Mouse (Mus musculus) C2C12 (cell line): ENCODE results near the gene Eif4g1. TPM values are rescaled to one million over a fixed set of nuclear protein-coding genes. Genes with fewer than 3 reads are reported as not detected.

Experiments used
- H3K27me3 ChIP-seq: one replicate; pipeline ENCODE4 v1.6.1; 2011; ENCODE audit not compliant: control insufficient read depth, insufficient read depth, insufficient read length
- H3K36me3 ChIP-seq: one replicate; pipeline ENCODE4 v1.6.1; 2011; ENCODE audit not compliant: control insufficient read depth, insufficient read depth
- H3K4me3 ChIP-seq: one replicate; pipeline ENCODE4 v1.5.1; 2011; ENCODE audit warnings: mild to moderate bottlenecking, control low read depth; ENCODE audit not compliant: poor library complexity, insufficient read depth, severe bottlenecking
- H3K79me2 ChIP-seq: one replicate; pipeline ENCODE4 v1.6.1; 2011; ENCODE audit not compliant: control insufficient read depth, insufficient read depth
- H3K79me3 ChIP-seq: one replicate; pipeline ENCODE4 v1.6.1; 2011; ENCODE audit warnings: low read depth, control low read depth
- H3ac ChIP-seq: one replicate; pipeline ENCODE3; 2011; ENCODE audit warnings: low read depth; ENCODE audit not compliant: control insufficient read depth, insufficient read length
- CEBPB ChIP-seq: IDR thresholded peaks from one replicate; pipeline ENCODE4 v1.6.1; 2011; ENCODE audit warnings: low read depth, mild to moderate bottlenecking, control low read depth, moderate library complexity
- CTCF ChIP-seq: IDR thresholded peaks from one replicate; pipeline ENCODE4 v1.5.1; 2011; ENCODE audit not compliant: control insufficient read depth, insufficient read depth, insufficient read length
- FOSL1 ChIP-seq: IDR thresholded peaks from one replicate; pipeline ENCODE4 v1.8.0; 2011; ENCODE audit warnings: mild to moderate bottlenecking, low read length; ENCODE audit not compliant: poor library complexity, insufficient read depth, severe bottlenecking
- MAX ChIP-seq: IDR thresholded peaks from one replicate; pipeline ENCODE4 v1.6.1; 2011; ENCODE audit warnings: mild to moderate bottlenecking, control low read depth
- MYOD1 ChIP-seq: IDR thresholded peaks from one replicate; pipeline ENCODE4 v1.6.1; 2011; ENCODE audit warnings: low read depth; ENCODE audit not compliant: control insufficient read depth, insufficient read length
- MYOG ChIP-seq: IDR thresholded peaks from one replicate; pipeline ENCODE4 v1.6.1; 2011; ENCODE audit not compliant: control insufficient read depth, insufficient read length; ENCODE audit errors: extremely low read depth
- USF1 ChIP-seq: IDR thresholded peaks from one replicate; pipeline ENCODE4 v1.6.1; 2011; ENCODE audit warnings: low read depth, mild to moderate bottlenecking, control low read depth, moderate library complexity
- polyA plus RNA-seq: library from polyadenylated mRNA; unstranded; fragments of >200 nt; fragmentation: generic; extraction: Trizol; gene quantifications from one replicate; pipeline ENCODE4 v1.2.1, GENCODE M21; 2012; ENCODE audit warnings: missing spikeins

The Eif4g1 gene
- polyA plus RNA-seq, 1 experiment, result 342 TPM

DNA sequence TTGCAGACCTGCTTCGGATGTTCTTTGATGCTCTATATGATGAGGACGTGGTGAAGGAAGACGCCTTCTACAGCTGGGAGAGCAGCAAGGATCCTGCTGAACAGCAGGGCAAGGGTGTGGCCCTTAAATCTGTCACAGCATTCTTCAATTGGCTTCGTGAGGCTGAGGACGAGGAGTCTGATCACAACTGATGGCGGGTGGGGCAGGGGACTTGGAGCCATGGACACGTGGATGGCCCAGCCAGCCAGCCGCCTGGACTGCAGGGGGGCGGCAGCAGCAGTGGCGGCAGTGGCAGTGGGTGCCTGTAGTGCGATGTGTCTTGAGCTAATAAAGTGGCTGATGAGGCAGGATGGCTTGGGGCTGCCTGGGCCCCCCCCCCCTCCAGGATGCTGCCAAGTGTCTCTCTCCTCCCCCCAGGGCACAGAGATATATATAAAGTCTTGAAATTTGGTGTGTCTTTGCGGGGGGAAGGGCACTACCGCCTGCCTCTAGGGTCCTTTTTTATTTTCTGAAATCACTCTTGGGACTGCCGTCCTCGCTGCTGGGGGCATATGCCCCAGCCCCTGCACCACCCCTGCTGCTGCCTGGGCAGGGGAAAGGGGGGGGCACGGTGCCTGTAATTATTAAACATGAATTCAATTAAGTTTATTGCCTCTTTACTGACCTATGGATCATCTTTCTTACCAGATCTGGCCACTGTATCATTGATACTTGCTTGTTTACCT lies 24.3 kb downstream of the Eif4g1 start:
- Histone ChIP-seq H3K36me3 (peaks cover 59% of the 10 kb centered on the region), H3K79me3 (no peaks in the 10 kb centered on the region), H3K79me2 (no peaks in the 10 kb centered on the region), H3ac (no peak overlapping the region), H3K27me3 (no peaks in the 10 kb centered on the region), H3K4me3 (no peak overlapping the region)
- TF ChIP-seq CEBPB, result no peak
- TF ChIP-seq MYOD1, result no peak

DNA sequence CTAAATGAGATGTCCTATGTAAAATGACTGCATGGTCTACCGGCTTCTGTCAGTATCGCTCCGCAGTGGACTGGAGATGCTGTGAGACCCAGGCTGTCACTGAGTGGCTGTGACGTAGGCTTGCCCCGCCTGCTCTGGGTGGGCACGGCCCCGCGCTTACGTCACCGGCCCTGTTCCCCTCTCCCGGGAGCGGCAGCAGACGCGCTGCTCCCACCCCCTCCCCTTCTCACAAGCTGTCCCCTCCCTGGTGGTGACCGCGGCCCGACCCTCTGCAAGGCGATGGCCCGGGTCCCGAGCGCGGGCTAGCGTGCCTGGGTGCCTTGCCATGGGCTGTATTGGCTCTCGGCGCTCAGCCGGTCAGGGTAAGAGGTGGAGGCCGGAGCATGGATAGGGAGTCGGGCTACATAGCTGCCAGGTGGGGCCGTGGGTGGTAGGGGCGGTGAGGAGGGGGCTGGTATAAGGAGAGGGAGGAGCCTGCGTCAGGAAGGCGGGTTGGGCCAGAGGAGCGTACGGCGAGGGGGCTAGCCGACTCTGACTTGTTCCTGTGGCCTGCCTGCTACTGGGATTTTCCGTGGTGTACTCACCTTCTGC lies 25.1 kb downstream of the Eif4g1 start, which contains the start of gene Fam131a:
Gene Fam131a (plus strand): TSS at position 131 of the 591 bp plus-strand sequence.
- Histone ChIP-seq H3K79me2 (no peaks in the 10 kb centered on the region), H3K27me3 (no peaks in the 10 kb centered on the region), H3ac (no peak within 1 kb of the TSS), H3K4me3 (no peak within 1 kb of the TSS), H3K79me3 (no peaks in the 10 kb centered on the region), H3K36me3 (peaks cover 51% of the 10 kb centered on the region)
- TF ChIP-seq MYOG (no peak), CEBPB (no peak), MYOD1 (no peak), MAX (no peak), USF1 (no peak), CTCF (no peak), FOSL1 (no peak)

GRCm38 (mm10) chr16:20694781-20695180 lies 26.7 kb downstream of the Eif4g1 start:
- no peaks in the 10 kb centered on the region for H3K79me2 ChIP-seq
- TF ChIP-seq FOSL1 (no peak), CEBPB (no peak), CTCF (no peak), MAX (no peak)
- no peaks in the 10 kb centered on the region for H3K27me3 ChIP-seq
- no peak overlapping the region for H3ac ChIP-seq
- no peak overlapping the region for H3K4me3 ChIP-seq
- H3K79me3 ChIP-seq, result no peaks in the 10 kb centered on the region
- peaks cover 35% of the 10 kb centered on the region for H3K36me3 ChIP-seq

- TF ChIP-seq USF1, result no peak
- no peak for TF ChIP-seq MAX
- TF ChIP-seq CEBPB, result no peak
- TF ChIP-seq MYOD1, result no peak
- TF ChIP-seq FOSL1, result no peak
- TF ChIP-seq MYOG, result no peak
- TF ChIP-seq CTCF, result no peak
- Histone ChIP-seq H3K36me3 (peaks cover 25% of the 10 kb centered on the region), H3K4me3 (no peak overlapping the region), H3K27me3 (no peaks in the 10 kb centered on the region), H3K79me2 (no peaks in the 10 kb centered on the region), H3ac (no peak overlapping the region), H3K79me3 (no peaks in the 10 kb centered on the region)
Measured at GRCm38 (mm10) chr16:20695622-20696323, 27.7 kb downstream of the Eif4g1 start.

DNA sequence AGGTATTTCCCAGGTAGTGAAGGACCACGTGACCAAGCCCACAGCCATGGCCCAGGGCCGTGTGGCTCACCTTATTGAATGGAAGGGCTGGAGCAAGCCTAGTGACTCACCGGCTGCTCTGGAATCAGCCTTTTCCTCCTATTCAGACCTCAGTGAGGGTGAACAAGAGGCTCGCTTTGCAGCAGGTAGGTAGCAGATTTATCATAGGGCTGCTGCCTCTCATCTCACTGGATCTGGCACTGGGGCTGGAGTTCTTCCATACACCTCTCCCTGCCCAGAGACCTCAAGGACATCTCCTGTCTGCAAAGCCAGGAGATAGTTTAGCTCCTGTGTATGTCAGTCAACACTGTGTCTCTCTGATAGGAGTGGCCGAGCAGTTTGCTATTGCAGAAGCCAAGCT lies 31.2 kb downstream of the Eif4g1 start:
- Histone ChIP-seq H3K4me3 (no peak overlapping the region), H3K27me3 (no peaks in the 10 kb centered on the region), H3K79me3 (no peaks in the 10 kb centered on the region), H3ac (no peak overlapping the region), H3K79me2 (no peaks in the 10 kb centered on the region), H3K36me3 (no peaks in the 10 kb centered on the region)
- TF ChIP-seq CTCF (no peak), CEBPB (no peak), USF1 (no peak), FOSL1 (no peak), MYOD1 (no peak), MYOG (no peak), MAX (no peak)

GRCm38 (mm10) chr16:20700036-20700435 lies 31.9 kb downstream of the Eif4g1 start:
- Histone ChIP-seq H3K4me3 (no peak overlapping the region), H3K79me3 (no peaks in the 10 kb centered on the region), H3K79me2 (no peaks in the 10 kb centered on the region), H3K36me3 (no peaks in the 10 kb centered on the region), H3ac (no peak overlapping the region), H3K27me3 (no peaks in the 10 kb centered on the region)
- TF ChIP-seq CTCF (no peak), MAX (no peak), CEBPB (no peak), MYOG (no peak), USF1 (no peak), MYOD1 (no peak), FOSL1 (no peak)
